ENCODE assay signal across 8 mouse cellular contexts in genomic region chr5:64093349-64093871, GRCm38 (mm10). TPM values are rescaled to one million over a fixed set of nuclear protein-coding genes. Genes with fewer than 3 reads are reported as not detected.
DNase-seq lines count a peak whose midpoint lies in the region; ATAC-seq and TF ChIP-seq lines count a peak whose summit lies in the region.

No protein-coding gene starts in this region.

- no peak for TF ChIP-seq CTCF in G1E (IDR thresholded peaks at IDR 0.05; ENCODE audit: low read depth, low read length)

- H3K4me1 ChIP-seq in G1E (ENCODE audit: insufficient read depth, low read depth, low read length): peaks cover 44% of the 10 kb centered on the region
- H3K4me1 ChIP-seq in embryonic facial prominence, embryonic 14.5 days (ENCODE audit: control insufficient read depth, insufficient read depth, low read length): 0 out of 2 replicates have a peak, but pooled peaks cover 6% of the 10 kb centered on the region
- H3K4me1 ChIP-seq in heart, embryonic 15.5 days (replicated peaks): peaks cover 3% of the 10 kb centered on the region; the same call in 1 of the 2 replicates

- H3K36me3 ChIP-seq in G1E (replicated peaks): peaks cover 26% of the 10 kb centered on the region
- peaks cover 6% of the 10 kb centered on the region for H3K36me3 ChIP-seq in embryonic facial prominence, embryonic 14.5 days (ENCODE audit: control insufficient read depth, insufficient read depth, low read length)
- peaks cover 6% of the 10 kb centered on the region for H3K36me3 ChIP-seq in heart, embryonic 15.5 days
- peaks cover 15% of the 10 kb centered on the region for H3K36me3 ChIP-seq in macrophage (ENCODE audit: inconsistent target)

- peak overlapping the region; percentile 82 for H3K4me2 ChIP-seq in embryonic facial prominence, embryonic 14.5 days (ENCODE audit: low read depth, low read length)
- H3K4me2 ChIP-seq in heart, embryonic 15.5 days: peak overlapping the region; percentile 79

- whole genome bisulfite sequencing in embryonic facial prominence, embryonic 14.5 days: 2% methylated on average over 15 of the region's 15 CpGs
- WGBS in heart, embryonic 15.5 days: 3% methylated on average over 15 of the region's 15 CpGs
- WGBS in macrophage (ENCODE audit: missing documents): 4% methylated on average over 15 of the region's 15 CpGs

- peaks cover 29% of the 10 kb centered on the region for H3K79me2 ChIP-seq in macrophage (ENCODE audit: inconsistent target)

- peak; percentile 63 for DNase-seq in 416B (ENCODE audit: low read depth)
- DNase-seq in G1E (ENCODE audit: low spot score): peak; percentile 19
- no peak for DNase-seq in embryonic facial prominence, embryonic 14.5 days (ENCODE audit: low spot score)
- DNase-seq in kidney, postnatal 25 days: peak; percentile 35 to 63

- no peak for ATAC-seq in G1E (ENCODE audit: extremely low read depth, insufficient number of reproducible peaks, low FRiP score, poor library complexity, severe bottlenecking)
- ATAC-seq in embryonic facial prominence, embryonic 14.5 days (ENCODE audit: low read depth): peak; percentile 7; the same call in 1 of the 2 replicates
- peak; percentile 32 for ATAC-seq in heart, embryonic 15.5 days (replicated peaks; ENCODE audit: insufficient number of reproducible peaks, insufficient read depth, low FRiP score, low read depth)
- no peak for ATAC-seq in megakaryocyte progenitor cell, adult 5-6 weeks (replicated peaks; ENCODE audit: poor library complexity)
- no peak for ATAC-seq in activated CD4-positive, CD25-positive, alpha-beta regulatory T cell, adult 4 months

- H3K27me3 ChIP-seq in G1E (ENCODE audit: insufficient read depth, low read length): no peaks in the 10 kb centered on the region; the same call in 1 of the 2 replicates
- no peaks in the 10 kb centered on the region for H3K27me3 ChIP-seq in embryonic facial prominence, embryonic 14.5 days (replicated peaks; ENCODE audit: control insufficient read depth, insufficient read depth, low read length)
- no peaks in the 10 kb centered on the region for H3K27me3 ChIP-seq in heart, embryonic 15.5 days

- peak overlapping the region; percentile 87 for H3K4me3 ChIP-seq in G1E (ENCODE audit: low read depth, low read length)
- H3K4me3 ChIP-seq in embryonic facial prominence, embryonic 14.5 days (ENCODE audit: low read depth, low read length): peak overlapping the region; percentile 85
- H3K4me3 ChIP-seq in heart, embryonic 15.5 days: peak overlapping the region; percentile 92
- peak overlapping the region; percentile 73 for H3K4me3 ChIP-seq in macrophage (ENCODE audit: inconsistent target)

- H3K9ac ChIP-seq in embryonic facial prominence, embryonic 14.5 days (ENCODE audit: low read depth, low read length): peak overlapping the region; percentile 86
- H3K9ac ChIP-seq in heart, embryonic 15.5 days: peak overlapping the region; percentile 86

- H3K27ac ChIP-seq in embryonic facial prominence, embryonic 14.5 days (replicated peaks; ENCODE audit: low read depth, low read length): peak overlapping the region; percentile 77
- H3K27ac ChIP-seq in heart, embryonic 15.5 days: peak overlapping the region; percentile 77
- H3K27ac ChIP-seq in macrophage: peak overlapping the region; percentile 21

- H3K9me3 ChIP-seq in G1E (replicated peaks): no peaks in the 10 kb centered on the region
- no peaks in the 10 kb centered on the region for H3K9me3 ChIP-seq in embryonic facial prominence, embryonic 14.5 days (ENCODE audit: control insufficient read depth, low read length)
- no peaks in the 10 kb centered on the region for H3K9me3 ChIP-seq in heart, embryonic 15.5 days (replicated peaks)

RNA-seq across cellular contexts. Expression of gene Pgm2, which starts 0.7 kb away (rescaled TPM):
- total RNA-seq in G1E (2014; fragmentation: Nextera tagmentation) (101 and 110 TPM in 2 replicates), G1E (2017) (64.1 and 65.8 TPM in 2 replicates)
- polyA plus RNA-seq in G1E (2012) (49.0 and 61.2 TPM in 2 replicates), macrophage (2018) (25.5 to 41.9 TPM (median 32.8 TPM) in 3 replicates)
- polyA plus RNA-seq in embryonic facial prominence, embryonic 14.5 days (2014; fragmentation: Nextera tagmentation; extraction: Ambion mirVana): 24.5 and 28.9 TPM in 2 replicates
- 13.2 and 16.7 TPM in 2 replicates for polyA plus RNA-seq in heart, embryonic 15.5 days (2015; fragmentation: Nextera tagmentation; extraction: Ambion mirVana)
- total RNA-seq in macrophage (2018; cell fraction: chromatin; rRNA removed): 10 to 100 TPM; 17.4 to 49.6 (median 33.8) TPM
- 10 to 100 TPM; 14.8 to 31.9 (median 21.2) TPM for total RNA-seq in macrophage (2018; cell fraction: cytosol; rRNA removed)
- total RNA-seq in macrophage (2018; cell fraction: nucleus; rRNA removed): 10 to 100 TPM; 11.3 to 42.8 (median 21.5) TPM
- 40.1 and 40.7 TPM in 2 replicates for total RNA-seq in megakaryocyte progenitor cell, adult 5-6 weeks (2015)
- 32.9 and 35.2 TPM in 2 replicates for total RNA-seq in megakaryocyte progenitor cell, adult 5-6 weeks (2017)
- polyA plus RNA-seq in activated CD4-positive, CD25-positive, alpha-beta regulatory T cell, adult 4 months (2017; shearing (Covaris generic)): 10 to 100 TPM; 31.3 to 32.2 TPM

Comparison
In these comparisons a context has a peak if more than half of its experiments do, and no peak if none do; other contexts are left out.
1. ATAC-seq: peak in embryonic facial prominence, embryonic 14.5 days (single experiment) and heart, embryonic 15.5 days (single experiment); none in G1E (single experiment), megakaryocyte progenitor cell, adult 5-6 weeks (single experiment) and activated CD4-positive, CD25-positive, alpha-beta regulatory T cell, adult 4 months (single experiment).
2. H3K27ac ChIP-seq: peak in every context shown above with its lines; median percentile 77 in embryonic facial prominence, embryonic 14.5 days; 77 in heart, embryonic 15.5 days; 21 in macrophage.
3. Peak in every context shown above with its lines, with median percentiles within 50 percentile points of each other: H3K4me3 ChIP-seq.